Mouse (Mus musculus): ENCODE results near the gene Mbtps1.
A peak's percentile ranks its signal among the peaks of the same experiment; 100 is the strongest.

Gene Mbtps1

DNA sequence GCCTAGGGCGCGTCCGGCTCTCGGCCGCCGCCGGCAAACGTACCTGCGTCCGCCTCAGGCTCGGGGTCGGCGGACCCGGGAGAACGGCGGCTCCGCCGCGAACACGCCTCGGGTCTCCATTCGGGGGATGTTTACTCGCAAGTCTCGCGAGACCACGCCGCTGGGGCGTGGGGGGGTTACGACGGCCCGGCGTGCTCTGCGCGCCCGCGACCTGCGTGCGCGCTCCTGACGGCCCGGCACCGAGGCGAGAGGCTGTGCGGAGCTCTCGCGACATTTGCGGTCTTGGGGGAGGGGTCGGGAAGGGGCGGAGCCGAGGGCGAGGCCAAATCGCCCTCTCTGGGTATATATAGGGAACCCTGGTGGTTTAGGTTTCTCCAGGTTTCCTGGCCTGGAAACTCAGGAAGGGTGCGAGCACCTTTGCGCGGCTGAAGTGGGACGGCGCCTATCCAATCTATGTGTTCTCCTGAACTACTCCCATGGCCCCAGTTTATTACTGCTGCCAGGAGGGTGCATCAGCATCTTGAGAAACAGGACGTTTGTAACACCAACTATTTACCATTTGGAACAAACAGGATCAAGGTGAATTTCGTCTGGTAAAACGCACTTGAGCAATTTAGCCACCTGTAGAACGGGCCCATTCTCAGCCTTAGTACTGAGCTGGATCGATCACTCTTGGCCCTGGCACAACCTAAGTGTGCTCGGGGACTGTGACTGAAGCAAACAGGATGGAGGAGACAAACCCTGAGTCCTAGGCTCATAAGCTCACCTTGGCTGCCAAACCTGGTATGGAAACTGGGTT is at the start of gene Mbtps1:
Gene Mbtps1 (minus strand): TSS at position 133 of the 799 bp plus-strand sequence.
- DNase-seq = peak; percentile 97

DNA sequence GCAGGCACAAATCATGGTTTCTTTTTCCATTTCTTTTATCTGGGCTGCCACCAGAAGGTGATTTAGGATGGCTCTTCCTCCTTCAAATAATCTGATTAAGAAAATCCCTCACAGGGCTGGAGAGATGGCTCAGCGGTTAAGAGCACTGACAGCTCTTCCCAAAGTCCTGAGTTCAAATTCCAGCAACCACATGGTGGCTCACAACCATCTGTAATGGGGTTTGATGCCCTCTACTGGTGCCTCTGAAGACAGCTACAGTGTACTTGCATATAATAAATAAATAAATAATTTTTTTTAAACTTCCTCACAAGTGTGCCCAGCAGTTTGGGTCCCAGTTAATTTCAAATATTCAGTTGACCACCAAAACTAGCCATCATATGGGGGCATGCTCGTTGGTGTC is 47.7 kb upstream of the Mbtps1 start:
- DNase-seq = no peak

DNA sequence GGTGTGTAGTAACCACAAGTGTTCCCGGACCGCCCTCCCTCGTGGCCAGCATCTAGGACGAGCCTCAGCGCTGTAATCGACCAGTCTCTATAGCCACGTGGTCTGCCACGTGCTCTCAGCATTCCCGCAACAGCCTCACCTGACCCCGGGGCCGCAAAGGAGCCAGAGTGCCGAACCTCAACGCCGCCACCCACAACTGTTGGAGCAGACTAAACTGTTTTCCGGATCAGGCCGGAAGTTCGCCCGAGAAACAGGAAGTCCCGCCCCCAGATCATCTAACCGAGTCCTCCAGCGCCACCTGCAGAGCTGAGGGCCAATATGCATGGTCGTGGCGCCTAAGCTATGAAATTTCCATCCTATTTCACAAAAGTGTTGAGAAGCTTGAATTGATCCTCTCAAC is 46.5 kb upstream of the Mbtps1 start, which contains the start of gene Taf1c:
Gene Taf1c (minus strand): TSS at position 227 of the 400 bp plus-strand sequence.
- peak; percentile 93 for DNase-seq

DNA sequence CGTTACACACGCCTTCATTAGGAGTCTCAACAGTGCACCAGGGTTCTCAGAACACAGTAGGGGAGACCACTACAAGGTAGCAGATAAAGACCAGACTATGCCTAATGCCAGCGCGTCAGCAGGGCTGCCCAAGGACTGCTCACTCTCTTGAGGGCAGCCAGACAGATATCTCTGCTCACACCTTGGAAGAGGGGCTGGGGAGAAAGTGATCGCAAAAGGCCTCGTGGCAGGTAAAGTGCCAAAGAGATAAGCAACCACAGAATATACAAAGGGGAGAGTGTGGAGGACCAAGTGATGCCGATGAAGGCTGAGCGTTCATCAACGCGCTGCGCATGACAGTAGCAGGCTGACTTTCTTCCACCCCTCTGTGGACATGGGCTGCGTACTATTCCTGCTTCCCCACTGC is 45.9 kb upstream of the Mbtps1 start:
- peak; percentile 44 for DNase-seq

DNA sequence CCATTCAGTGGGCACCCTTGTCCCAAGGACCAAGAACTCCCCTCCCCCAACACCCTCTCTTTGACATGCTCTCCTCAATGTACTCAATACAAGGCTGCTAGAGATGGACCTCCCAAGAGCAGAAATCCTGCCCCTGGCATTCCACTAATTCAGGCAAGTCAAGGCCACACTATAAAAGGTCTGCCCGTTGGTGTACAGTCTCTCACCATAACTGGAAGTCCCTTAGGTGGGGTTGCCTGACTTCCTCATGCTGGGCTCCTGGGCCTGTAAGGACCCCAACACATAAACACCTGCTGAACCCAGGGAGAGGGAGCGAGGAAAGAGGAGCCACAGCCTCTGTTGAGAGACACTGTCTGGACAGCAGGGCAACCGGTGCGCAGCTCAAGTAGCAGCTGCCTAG is 45.2 kb upstream of the Mbtps1 start:
- DNase-seq = no peak

DNA sequence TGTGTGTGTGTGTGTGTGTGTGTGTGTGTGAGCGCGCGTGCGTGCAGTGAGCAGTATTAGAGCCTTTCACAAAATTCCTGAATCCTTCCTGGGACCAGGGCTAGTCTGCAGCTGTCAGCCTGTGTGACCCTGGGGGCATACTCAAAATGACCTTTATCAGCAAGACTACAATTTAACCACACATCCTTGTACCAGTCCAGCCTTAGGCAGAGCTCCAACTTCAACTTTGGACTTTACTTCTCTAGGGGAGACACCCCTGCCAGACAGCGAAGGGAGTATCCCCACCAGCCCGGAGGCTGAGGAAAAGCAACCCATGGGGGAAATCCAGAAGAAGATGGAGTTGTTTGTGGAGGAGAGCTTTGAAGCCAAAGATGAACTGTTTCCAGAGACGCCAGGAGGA is 32.9 kb upstream of the Mbtps1 start:
- no peak for DNase-seq

DNA sequence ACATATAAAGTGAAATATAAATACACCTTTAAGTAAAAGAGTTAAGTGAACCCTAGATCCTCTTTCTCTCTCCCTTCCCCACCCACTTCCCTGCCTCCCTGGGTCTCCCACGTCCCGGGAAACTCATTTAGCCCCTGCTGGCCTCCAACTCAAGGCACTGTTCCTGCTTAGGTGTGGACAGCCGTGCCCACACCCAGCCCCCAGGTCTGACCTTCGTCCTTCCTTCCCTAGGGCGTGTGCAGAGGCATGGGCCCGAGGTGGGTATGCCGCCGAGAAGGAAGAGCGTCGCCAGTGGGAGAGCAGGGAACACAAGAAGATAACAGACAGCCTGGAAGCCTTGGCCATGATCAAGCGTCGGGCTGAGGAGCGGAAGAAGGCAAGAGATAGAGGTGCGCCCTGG is 31.8 kb upstream of the Mbtps1 start:
- no peak for DNase-seq

DNA sequence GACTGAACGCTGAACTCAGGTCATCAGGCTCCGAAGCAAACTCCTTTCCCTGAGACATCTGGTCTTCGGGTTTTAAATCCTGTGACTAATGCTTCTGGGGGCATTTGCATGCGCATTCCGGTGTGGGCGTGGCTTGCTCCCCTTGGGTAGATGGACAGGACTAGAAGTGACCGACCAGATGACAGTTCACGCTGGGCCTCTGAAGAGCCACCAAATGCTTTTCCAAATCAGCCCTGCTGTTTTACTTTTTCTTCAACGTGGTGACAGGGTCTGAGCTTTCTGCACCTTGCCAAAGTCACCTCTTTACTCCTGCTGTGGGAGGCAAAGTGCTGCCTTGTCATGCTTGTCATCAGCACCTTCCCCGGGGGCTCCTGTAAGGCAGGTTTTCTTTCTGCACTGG is 30.3 kb upstream of the Mbtps1 start:
- no peak for DNase-seq

DNA sequence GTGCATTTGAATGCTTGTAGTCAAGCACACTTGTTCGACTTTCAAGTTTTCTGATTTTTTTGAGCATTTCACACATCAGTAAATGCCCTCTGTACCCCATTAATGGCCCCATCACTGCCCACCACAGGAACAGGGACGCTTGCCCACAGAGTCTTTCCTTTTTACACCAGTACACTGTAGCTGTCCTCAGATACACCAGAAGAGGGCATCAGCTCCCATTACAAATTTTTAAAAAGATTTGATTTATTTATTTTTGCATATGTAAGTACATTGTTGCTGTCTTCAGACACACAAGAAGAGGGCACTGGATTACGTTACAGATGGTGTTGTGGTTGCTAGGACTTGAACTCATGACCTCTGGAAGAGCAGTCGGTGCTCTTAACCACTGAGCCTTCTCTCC is 29.8 kb upstream of the Mbtps1 start:
- DNase-seq = no peak

DNA sequence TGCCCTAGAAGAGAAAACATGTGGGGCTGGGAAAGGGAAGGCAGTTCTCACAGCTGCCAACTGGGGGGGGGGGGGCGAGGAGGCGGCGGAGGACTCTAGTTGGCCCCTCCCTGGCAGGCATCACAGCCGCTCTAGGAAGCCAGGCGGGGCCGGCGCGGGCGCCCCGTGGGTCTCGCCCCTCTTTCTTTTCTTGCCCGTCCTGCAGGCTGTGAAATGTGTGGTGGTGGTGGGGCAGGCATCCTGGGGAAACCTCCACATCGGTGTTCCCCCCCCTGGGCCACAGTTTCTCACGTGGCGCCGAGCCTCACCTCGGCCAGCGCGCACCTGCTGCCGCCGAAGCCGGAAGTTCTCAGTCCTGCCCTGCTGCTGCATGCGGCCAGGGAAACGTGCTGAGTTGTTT is 27.4 kb upstream of the Mbtps1 start:
- peak; percentile 56 for DNase-seq

DNA sequence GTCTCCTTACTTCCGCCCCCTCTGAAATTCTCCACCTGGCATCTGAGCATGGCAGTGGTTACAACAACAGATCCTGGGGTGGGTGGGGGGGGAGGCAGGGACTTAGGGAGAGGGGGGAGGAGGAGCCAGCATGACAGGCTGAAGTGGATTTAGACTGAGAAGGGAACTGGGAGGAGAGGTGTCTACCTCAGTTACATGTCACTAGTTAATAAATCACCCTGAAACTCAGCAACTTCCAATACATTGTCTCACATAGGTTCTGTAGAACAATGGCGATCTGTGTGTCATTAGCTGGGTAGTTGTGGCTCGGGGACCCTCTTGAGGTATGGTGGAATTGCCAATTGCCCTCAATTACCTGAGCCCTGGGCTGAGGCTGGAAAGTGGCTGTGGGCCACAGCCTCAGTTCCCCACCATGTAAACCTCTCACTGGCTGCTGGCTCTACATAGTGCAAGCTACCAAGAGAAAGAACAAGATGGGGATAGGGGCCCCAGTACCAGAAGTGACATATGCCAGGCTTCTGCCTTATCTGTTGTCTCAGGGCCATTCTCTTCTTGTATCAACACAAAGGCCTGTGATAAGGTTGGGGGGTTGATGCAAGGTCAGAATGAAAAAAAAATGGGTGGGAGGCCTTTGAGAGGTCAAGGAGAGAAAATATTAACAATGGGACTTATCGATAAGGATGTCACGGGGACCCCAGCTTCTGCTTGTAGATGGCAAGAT is 22.1 kb upstream of the Mbtps1 start:
- DNase-seq = no peak

DNA sequence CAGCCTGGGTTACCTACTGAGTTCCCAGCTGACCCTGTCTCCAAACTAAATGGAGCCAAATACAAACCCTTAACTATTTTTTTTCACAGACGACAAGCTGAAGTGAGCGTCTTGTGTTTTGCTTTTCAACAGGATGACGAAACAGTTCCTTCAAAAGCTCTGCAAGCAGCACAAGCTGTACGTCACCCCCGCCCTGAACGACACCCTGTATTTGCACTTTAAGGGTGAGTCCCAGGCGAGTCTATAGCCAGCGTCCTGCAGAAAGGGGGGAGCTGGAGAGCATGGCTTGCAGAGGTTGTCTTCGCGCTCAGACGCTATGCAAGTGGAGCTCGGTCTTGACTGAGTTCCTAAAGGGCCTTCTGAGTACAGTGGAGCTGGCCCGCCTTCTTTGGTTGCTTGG is 20.6 kb upstream of the Mbtps1 start:
- no peak for DNase-seq

DNA sequence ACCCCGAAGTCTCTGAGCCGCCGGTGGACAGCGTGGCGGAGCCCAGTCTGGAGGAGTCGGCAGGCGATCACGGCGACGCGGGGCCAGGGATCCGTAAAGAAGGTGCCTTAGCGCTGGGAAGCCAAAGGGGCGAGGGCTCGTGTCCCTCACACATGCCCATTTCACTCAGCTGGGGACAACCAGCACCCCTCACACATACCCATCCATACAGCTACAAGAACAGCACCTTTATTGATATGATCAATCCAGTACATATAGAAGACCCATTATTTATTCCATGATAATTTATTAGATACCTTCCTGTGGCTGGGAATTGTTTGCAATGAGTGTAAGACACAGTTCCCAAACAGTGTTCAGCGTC is 16.8 kb upstream of the Mbtps1 start:
- DNase-seq = no peak

DNA sequence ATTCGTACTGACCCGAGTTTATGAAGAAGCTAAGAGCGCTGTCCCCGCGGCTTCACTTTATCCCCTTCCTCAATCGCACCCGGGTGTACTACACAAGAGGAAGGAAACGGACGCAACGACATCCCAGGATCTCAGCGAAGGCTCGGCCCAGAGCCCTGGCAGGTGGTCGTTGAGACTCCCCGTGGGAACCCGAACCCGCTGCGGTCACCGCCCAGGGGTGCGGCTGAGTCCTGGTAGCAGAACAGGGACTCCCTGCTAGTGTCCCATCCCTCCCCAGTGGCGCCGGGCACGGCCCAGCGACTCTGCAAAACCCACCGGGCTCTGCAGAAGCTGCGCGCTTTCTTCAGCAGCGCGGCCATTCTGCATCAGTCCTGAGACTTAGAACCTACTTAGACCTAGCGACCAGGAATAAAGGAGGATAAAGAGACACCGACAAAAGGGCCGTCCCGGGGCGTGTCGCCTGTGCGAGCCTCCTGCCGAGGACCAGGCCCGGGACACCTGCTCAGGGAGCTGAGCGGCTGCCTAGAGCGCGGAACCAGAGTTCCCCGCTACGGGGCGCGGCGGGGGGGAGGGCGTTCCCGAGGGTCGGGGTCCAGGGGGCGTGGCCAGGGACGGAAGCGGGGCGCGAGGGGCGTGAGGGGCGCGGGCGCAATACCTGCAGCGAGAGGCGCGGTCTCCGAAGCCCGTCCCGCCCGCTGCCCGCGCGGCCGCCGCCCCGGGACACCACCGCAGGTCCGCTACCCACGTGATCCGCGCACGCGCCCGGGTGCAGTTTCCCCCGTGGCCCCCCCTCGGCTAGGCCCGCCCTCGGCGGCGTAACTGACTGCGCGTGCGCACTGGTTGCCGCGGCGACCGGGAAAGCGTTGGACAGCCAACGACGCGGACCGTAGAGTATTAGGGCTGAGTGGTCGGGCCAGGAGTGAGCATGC is 16.2 kb upstream of the Mbtps1 start, which contains the start of the genes Hsdl1 and Dnaaf1:
Gene Hsdl1 (minus strand): TSS at position 747 of the 929 bp plus-strand sequence.
Gene Dnaaf1 (plus strand): TSS at position 799 of the 929 bp plus-strand sequence.
- DNase-seq = peak; percentile 97

DNA sequence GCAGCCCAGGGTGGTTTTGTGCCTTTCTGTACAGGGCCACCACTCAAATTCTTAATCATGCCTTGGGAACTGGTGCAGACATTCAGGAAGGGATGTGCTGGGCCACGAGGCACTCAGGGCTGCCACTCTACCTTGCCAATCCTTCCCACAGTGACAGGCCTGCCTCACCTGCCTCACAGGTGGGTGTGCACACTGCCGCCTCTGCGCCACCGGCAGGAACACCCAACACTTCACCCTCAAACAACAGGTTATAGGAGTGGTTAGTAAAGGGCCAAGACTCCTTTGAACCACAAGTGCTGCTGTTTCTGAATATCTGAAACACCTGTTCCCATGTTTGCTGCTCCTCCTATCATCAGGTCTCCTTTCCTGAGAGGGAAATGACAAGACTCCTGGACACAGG is 13.9 kb upstream of the Mbtps1 start:
- no peak for DNase-seq

DNA sequence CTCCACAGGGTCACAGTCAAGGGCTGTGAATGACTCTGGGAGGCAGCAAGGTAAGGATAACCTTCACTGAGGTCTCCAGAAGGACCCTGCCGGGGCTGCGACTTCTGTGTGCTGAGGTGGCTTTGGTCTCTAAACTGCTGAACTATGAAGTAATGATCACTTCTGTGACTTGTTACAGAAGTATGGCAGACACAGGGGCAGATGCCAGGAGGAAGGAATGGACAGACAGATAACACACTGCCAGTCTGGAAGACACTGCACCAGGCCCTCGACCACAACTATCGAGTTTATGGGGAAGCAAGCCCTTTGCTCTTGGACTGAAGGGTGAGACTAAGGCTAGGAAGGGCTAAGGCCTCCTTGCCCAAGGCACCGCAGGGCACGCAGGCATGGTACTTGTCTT is 12.6 kb upstream of the Mbtps1 start:
- no peak for DNase-seq

DNA sequence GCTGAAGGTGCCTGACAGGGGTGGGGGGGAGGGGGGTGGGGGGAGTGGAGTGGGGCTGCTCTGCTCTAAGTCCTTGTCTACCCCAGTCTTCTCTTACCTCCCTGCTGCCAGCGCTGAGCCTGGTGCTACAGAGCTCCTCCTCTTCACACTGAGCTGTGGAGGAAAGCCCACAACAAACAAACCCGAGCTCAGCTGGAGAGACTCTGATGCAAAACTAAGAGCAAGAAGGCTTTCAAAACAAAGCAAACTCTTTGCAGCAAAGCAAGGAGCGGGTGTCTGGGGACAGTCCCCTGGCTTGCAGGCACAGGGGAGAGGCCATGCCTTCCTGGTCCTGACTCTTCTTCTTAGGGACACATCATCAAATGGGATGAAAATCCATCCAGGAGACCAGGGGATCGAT is 11.3 kb upstream of the Mbtps1 start:
- no peak for DNase-seq

DNA sequence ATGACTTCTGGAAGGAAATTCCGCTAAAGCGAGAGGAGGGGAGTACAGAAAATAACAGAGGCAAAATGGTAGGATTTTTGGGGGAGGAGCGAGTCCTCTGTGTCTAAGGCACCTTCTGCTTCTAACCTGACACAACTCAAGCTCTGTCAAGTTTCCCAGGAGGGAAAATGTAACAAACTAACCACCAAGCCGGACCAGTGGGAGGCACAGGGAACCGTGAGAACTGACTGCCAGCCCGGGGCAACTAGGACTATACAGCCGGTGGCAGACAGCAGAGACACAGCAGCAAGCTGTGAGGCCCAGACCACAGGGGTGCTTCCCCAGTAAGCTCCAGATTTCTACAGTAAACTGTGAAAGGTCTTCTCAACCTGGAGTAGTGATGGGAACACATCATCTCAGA is 10.4 kb upstream of the Mbtps1 start:
- no peak for DNase-seq

DNA sequence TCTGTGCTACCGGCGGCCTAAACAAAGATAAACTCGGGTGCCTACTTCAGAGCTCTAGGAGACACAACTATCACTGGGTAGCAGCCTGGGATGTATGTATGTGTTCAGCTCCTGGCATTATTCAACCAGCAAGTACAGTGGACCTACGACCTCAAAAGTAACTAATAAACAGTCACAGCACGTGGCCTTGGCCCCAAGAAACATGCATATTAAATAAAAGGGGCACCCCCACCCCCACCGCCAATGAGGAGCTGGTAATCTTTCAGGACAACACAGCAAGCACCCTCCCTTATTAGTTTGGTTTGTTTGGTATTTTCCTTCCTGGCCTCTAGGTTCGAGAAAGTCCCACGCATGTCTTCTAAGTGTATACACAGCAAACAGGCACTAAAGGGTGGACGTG is 9.7 kb upstream of the Mbtps1 start:
- DNase-seq = no peak

DNA sequence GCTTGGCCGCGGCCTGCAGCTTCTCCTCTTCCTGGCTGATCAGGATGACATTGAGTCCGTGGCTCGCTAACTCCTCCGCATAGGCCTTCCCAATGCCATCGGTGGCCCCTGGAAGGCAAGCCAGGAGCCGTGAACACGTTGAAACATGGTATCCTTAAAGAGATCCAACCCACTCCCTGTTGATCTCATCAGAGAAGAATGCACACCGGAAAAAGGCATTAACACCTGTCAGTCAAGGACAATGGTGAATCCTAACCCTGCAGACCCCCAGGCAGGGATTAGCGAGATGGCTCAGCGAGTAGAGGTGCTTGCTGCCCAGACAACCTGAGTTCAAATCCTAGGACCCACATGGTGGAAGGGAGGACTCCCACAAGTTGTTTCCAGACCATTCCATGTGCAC is 7.8 kb upstream of the Mbtps1 start:
- no peak for DNase-seq

DNA sequence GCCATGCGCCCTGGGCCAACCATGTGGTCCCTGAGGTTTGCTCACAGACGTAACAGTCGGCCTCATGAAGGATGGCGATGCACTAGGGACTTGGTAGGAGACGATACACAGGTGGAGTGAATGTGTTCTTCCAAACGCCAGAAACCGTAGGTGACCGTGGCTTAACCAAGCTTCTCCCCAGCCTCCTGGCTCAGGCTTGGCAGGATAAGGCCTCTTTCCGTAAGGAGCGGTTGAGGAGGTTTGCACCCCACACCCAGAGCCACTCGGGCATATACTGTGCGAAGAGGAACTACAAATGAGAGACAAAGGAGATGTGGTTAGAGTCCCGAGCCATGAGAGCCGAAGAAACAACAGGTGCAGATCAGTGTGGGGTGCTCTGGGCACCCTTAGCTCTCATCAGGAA is 5.3 kb upstream of the Mbtps1 start:
- no peak for DNase-seq

DNA sequence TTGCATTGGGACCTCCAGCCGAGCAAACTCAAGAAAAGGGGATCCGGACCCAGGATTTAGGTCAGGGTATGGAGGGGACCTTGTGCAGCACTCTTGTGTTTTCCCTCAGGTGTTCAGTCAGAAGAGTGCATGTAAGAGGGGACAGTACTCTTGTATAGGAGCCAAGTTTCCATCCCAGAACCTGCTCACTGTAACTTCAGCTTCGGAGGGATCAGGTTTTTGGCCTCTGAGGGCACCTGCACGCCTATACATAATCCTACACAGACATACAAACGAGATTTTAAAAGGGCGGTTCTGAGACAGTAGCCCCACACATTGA is 826 bp upstream of the Mbtps1 start:
- no peak for DNase-seq
